Mouse (Mus musculus): Measurements from ENCODE around the gene Plppr1.

Gene Plppr1

DNA sequence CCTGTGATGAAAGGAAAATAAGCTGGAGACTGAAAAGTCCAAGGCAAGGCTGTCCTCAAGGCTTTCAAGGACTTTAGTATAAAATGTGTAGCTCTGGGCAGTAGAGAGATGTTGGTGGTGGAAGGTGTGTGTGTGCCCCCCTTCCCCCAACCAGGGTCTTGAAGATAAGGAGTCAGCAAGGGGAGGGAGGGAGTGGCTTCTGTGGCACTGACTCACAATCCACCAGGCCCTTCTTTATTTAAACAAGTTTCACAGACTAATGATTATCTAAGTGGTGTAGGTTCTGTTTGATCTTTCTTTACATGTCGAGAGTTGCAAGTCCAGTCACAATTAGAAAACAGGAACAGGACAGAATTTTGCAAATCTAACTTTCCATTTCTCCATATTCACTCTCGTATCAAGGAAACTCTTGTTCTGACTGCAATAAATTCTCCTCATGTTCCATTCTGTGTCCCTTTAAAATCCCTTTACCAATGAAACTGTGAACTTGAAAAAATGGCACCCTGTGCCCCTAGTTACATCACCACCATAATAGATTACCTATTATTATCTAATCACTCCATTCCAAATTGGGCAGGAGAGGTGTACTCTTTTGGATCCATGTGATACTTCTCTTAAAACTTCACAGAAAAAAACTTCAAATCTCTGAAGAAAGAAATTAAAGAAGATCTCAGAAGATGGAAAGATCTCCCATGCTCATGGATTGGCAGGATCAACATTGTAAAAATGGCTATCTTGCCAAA is 324.7 kb downstream of the Plppr1 start:
- in situ Hi-C loops (cut with MseI, MboI), result loop anchor here in 1 of 2 experiments (10.0 kb wide), 1 partner anchor 51 kb away; no protein-coding TSS in a partner anchor

DNA sequence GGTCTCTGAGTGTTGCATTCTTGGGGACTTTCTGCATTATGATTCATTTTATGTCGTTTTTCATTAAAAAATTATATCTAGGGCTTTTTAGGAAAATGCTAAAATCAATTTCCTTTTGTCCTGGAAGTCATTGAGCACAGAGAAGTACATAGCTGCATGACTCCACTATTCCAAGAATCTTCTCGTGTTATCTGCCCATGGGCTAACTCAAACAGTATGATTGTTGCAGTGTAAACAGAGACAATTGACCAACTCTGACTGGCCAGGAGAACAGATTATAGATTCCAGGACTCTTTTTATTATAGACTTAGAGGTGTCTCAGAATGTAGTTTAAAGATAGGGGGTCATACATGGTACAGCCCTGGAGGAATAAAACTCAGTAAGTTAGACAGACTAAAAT is 327.8 kb downstream of the Plppr1 start:
- in situ Hi-C loops (cut with MseI, MboI), result loop anchor here in 1 of 2 experiments (10.0 kb wide), 1 partner anchor 48 kb away; no protein-coding TSS in a partner anchor

Data from mouse trophoblast stem cell (cell line).